Mouse (Mus musculus) hindbrain, embryonic 10.5 days (tissue): Measurements from ENCODE around the gene Synrg. TPM values are rescaled to one million over a fixed set of nuclear protein-coding genes. Genes with fewer than 3 reads are reported as not detected.

Experiments
- DNase-seq: peaks from one replicate; pipeline ENCODE4 v3.0.0-alpha.2; 2017; ENCODE audit warnings: low spot score
- H3K27ac ChIP-seq: fragments of 300-500 bp; sonication (generic); 2 replicates; pipeline ENCODE4 v1.5.1; 2016; ENCODE audit warnings: mild to moderate bottlenecking, moderate library complexity
- H3K27me3 ChIP-seq: fragments of 300-500 bp; sonication (generic); 2 replicates; pipeline ENCODE4 v1.6.1; 2016; ENCODE audit warnings: mild to moderate bottlenecking; ENCODE audit not compliant: poor library complexity, insufficient read depth, severe bottlenecking
- H3K36me3 ChIP-seq: fragments of 300-500 bp; sonication (generic); 2 replicates; pipeline ENCODE4 v1.6.1; 2016; ENCODE audit warnings: mild to moderate bottlenecking, moderate library complexity
- H3K4me1 ChIP-seq: fragments of 300-500 bp; sonication (generic); replicated peaks from 2 replicates; pipeline ENCODE4 v1.6.1; 2016; ENCODE audit warnings: mild to moderate bottlenecking
- H3K4me3 ChIP-seq: fragments of 300-500 bp; sonication (generic); 2 replicates; pipeline ENCODE4 v1.5.1; 2016; ENCODE audit warnings: mild to moderate bottlenecking, moderate library complexity
- H3K9me3 ChIP-seq: fragments of 300-500 bp; sonication (generic); 2 replicates; pipeline ENCODE4 v1.6.1; 2016; ENCODE audit warnings: mild to moderate bottlenecking, moderate library complexity
- WGBS: fragments of 180-500 bp; shearing (Covaris S2); methylation state at CpG from one replicate; pipeline ENCODE4 v1.1.7; 2016; 5-methylcytosine and 5-hydroxymethylcytosine counted together
- polyA plus RNA-seq: library from polyadenylated mRNA; unstranded; fragments of >200 nt; fragmentation: Nextera tagmentation; extraction: Ambion mirVana; gene quantifications from 2 replicates; pipeline ENCODE4 v1.2.1, GENCODE M21; 2016

The Synrg gene
- polyA plus RNA-seq: 11.3 and 15.9 TPM in 2 replicates

DNA sequence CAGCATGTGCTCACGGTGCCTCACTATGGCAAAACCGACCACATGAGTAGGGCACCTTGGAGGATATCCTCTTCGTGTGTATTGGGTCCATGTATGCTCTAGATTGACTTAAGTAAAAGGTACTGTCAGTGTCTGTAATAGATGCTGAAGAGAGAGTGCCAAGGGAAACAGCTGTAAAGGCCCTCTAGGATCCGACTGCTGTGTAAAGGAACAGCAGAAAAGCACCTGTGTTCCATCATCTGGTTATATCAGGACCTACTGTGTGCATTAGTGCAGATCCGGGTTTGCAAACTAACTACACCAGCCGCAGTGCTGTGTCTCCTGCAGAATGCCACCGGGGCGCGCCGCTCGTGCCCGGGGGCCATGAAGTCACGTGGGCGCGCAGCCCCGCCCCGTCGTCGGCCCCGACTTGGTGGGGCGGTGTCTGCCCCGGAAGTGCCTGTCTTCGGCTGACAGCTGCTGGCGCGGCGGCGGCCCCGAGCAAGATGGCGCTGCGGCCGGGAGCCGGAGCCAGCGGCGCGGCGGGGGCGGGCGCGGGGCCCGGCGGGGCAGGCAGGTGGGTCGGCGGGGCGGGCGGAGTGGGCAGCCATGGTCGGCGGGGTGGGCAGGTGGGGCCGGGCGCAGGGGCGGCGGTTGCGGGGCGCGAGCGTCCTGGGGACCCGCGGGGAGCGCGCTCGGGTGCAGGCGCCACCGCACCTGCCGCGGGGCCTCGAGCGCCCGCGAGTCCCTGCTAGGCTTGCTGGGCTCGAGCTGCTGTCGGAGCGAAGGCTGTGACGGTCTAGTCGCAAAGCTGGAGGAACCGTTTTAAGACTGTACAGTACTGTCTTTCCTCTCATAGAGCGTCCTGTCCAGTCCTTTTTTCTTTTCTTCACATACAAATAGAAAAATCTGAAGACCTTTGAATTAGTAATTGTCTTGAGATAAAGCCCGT is at the start of gene Synrg:
Gene Synrg, plus strand, starts transcription at position 438 of the 931 bp plus-strand sequence.
- Histone ChIP-seq H3K27ac (peak within 1 kb of the TSS; percentile 95), H3K4me1 (peaks cover 25% of the 10 kb centered on the region), H3K4me3 (peak within 1 kb of the TSS; percentile 76), H3K27me3 (no peaks in the 10 kb centered on the region), H3K36me3 (peaks cover 43% of the 10 kb centered on the region), H3K9me3 (no peaks in the 10 kb centered on the region)
- WGBS: 2% methylated on average over 72 of the region's 76 CpGs
- peak; percentile 89 for DNase-seq

DNA sequence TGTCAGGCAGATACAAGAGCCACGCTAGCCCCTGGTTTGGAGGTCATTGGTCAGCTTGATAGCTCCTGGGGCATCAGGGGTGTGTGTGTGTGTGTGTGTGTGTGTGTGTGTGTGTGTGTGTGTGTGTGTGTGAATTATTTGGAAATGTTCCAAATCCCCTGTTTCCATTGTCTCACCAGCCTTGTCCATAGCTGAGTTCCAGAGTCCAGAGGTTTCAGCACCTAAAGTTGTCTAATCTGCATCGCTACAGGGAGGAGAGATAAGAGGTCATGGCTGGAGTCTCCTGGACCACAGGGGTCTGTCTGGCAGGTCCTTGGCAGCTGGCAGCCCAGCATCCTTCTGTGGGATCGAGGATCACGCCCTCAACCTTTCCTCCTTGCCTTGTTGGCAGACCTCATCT is 49.7 kb upstream of the Synrg start:
- 79% methylated on average over 4 of the region's 4 CpGs for WGBS
- H3K9me3 ChIP-seq: no peaks in the 10 kb centered on the region
- H3K36me3 ChIP-seq: no peaks in the 10 kb centered on the region

DNA sequence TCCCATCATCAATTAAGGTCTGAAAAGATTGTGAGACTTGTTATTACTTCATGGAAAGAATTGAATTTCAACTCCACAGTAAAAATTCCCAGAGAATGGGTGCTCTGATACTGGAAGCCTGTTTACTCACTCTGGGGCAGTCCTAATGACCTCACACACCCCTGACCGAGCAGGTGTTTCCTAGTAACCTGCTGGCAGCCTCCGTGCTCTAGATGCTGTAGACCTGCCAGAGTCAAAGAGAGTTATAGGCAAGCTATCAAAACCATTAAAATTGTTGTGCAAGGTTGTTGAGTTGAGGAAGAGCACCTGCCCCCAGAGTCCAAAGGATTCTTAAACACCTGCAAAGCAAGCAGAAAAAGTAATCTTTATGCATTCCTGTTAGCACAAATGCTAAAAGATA is 41.6 kb upstream of the Synrg start:
- DNase-seq: no peak
- Histone ChIP-seq H3K27me3 (peaks cover 12% of the 10 kb centered on the region; the same call in 1 of the 2 replicates), H3K27ac (no peak overlapping the region), H3K4me1 (peaks cover 6% of the 10 kb centered on the region), H3K9me3 (no peaks in the 10 kb centered on the region), H3K4me3 (no peak overlapping the region), H3K36me3 (no peaks in the 10 kb centered on the region)
- 70% methylated on average over 2 of the region's 2 CpGs for WGBS

More for the DNA sequence above, 49.7 kb upstream of the Synrg start:
- H3K27ac ChIP-seq: no peak overlapping the region
- no peaks in the 10 kb centered on the region for H3K27me3 ChIP-seq
- no peak overlapping the region for H3K4me3 ChIP-seq
- no peak for DNase-seq
- H3K4me1 ChIP-seq: no peaks in the 10 kb centered on the region

DNA sequence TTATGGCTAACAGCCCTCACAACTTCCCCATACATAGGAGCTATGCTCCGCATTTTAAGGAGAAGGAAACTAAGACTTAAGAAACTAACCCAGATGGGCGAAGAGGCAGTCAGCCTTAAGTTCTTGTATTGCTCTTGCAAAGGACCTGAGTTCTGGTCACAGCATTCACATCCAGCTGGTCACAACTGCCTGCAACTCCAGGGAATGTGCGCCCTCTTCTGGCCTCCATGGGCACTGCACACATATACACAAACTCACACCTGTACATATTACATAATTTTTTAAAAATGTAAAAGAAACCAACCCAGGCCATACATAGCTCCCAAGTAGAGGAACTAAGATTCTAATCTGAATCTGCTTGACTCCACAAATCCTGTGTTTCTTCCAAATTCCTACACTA is 37.1 kb upstream of the Synrg start:
- Histone ChIP-seq H3K27me3 (peaks cover 12% of the 10 kb centered on the region; the same call in 1 of the 2 replicates), H3K36me3 (no peaks in the 10 kb centered on the region), H3K27ac (no peak overlapping the region), H3K4me1 (peaks cover 6% of the 10 kb centered on the region), H3K9me3 (no peaks in the 10 kb centered on the region), H3K4me3 (no peak overlapping the region)
- 55% methylated on average over 3 of the region's 3 CpGs for WGBS
- DNase-seq: peak; percentile 18

DNA sequence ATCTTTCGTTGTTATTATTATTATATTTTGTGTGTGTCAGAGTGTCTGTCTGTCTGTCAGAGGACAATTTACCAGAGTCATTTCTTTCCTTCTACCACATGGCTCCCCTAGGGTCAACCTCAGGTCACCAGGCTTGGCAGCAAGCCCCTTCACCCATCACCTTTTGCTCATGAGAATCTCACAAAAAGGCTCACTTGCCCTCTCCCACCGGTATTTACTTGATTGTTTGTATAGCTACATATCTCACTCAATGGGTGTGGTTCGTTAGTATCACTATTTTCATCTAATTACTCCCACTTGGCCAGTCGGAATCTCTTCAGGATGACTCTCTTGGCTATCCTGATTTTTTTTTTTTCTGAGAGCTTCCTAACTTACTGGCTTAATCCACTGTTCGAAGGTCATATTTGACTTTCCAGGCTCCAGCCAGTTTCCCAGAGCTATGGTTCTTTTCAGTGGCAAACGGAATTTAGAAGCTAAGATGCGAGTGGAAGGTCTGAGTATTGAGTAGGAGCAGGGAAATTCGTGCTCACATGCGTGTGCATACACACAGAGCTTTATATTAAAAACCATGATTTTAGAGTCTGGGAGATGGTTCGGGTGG is 31.6 kb upstream of the Synrg start:
- Histone ChIP-seq H3K4me3 (no peak overlapping the region), H3K36me3 (no peaks in the 10 kb centered on the region), H3K27me3 (0 out of 2 replicates have a peak, but pooled peaks cover 5% of the 10 kb centered on the region), H3K27ac (no peak overlapping the region), H3K9me3 (no peaks in the 10 kb centered on the region), H3K4me1 (no peaks in the 10 kb centered on the region)
- 82% methylated on average over 10 of the region's 10 CpGs for WGBS
- no peak for DNase-seq

GRCm38 (mm10) chr11:83933376-83933775 is 30.9 kb upstream of the Synrg start:
- WGBS: 94% methylated on average over 4 of the region's 4 CpGs
- Histone ChIP-seq H3K27me3 (0 out of 2 replicates have a peak, but pooled peaks cover 5% of the 10 kb centered on the region), H3K36me3 (no peaks in the 10 kb centered on the region), H3K4me3 (no peak overlapping the region), H3K4me1 (no peaks in the 10 kb centered on the region), H3K9me3 (no peaks in the 10 kb centered on the region), H3K27ac (no peak overlapping the region)
- DNase-seq: no peak

- H3K4me3 ChIP-seq: no peak overlapping the region
- H3K27me3 ChIP-seq: peaks cover 12% of the 10 kb centered on the region; the same call in 1 of the 2 replicates
- H3K9me3 ChIP-seq: no peaks in the 10 kb centered on the region
- no peaks in the 10 kb centered on the region for H3K4me1 ChIP-seq
- no peak overlapping the region for H3K27ac ChIP-seq
- peak; percentile 79 for DNase-seq
- 33% methylated on average over 7 of the region's 7 CpGs for WGBS
- H3K36me3 ChIP-seq: no peaks in the 10 kb centered on the region
Observed at GRCm38 (mm10) chr11:83935986-83936665, 28.1 kb upstream of the Synrg start.

- no peak overlapping the region for H3K4me3 ChIP-seq
- H3K4me1 ChIP-seq: peaks cover 13% of the 10 kb centered on the region
- H3K27ac ChIP-seq: no peak overlapping the region
- H3K36me3 ChIP-seq: peaks cover 3% of the 10 kb centered on the region
- DNase-seq: no peak
- WGBS: 87% methylated on average over 8 of the region's 8 CpGs
- H3K9me3 ChIP-seq: no peaks in the 10 kb centered on the region
- peaks cover 12% of the 10 kb centered on the region; the same call in 1 of the 2 replicates for H3K27me3 ChIP-seq
Observed at GRCm38 (mm10) chr11:83938556-83938955, 25.7 kb upstream of the Synrg start.

GRCm38 (mm10) chr11:83941950-83942840 is 22.0 kb upstream of the Synrg start, which contains the start of gene Ddx52:
Gene Ddx52 (plus strand): TSS chr11:83942062.
- H3K27ac ChIP-seq: peak within 1 kb of the TSS; percentile 94
- WGBS: 2% methylated on average over 49 of the region's 49 CpGs
- peaks cover 11% of the 10 kb centered on the region; the same call in 1 of the 2 replicates for H3K27me3 ChIP-seq
- peaks cover 40% of the 10 kb centered on the region for H3K36me3 ChIP-seq
- H3K4me3 ChIP-seq: peak within 1 kb of the TSS; percentile 93
- peak; percentile 88 for DNase-seq
- no peaks in the 10 kb centered on the region for H3K9me3 ChIP-seq
- peaks cover 13% of the 10 kb centered on the region for H3K4me1 ChIP-seq

- no peak for DNase-seq
- Histone ChIP-seq H3K4me3 (no peak overlapping the region), H3K9me3 (no peaks in the 10 kb centered on the region), H3K36me3 (peaks cover 100% of the 10 kb centered on the region), H3K4me1 (no peaks in the 10 kb centered on the region), H3K27ac (no peak overlapping the region), H3K27me3 (no peaks in the 10 kb centered on the region)
- 96% methylated on average over 2 of the region's 2 CpGs for WGBS
Observed at GRCm38 (mm10) chr11:83956822-83957221, 7.4 kb upstream of the Synrg start.

- peaks cover 20% of the 10 kb centered on the region for H3K4me1 ChIP-seq
- 89% methylated on average over 3 of the region's 3 CpGs for WGBS
- H3K9me3 ChIP-seq: no peaks in the 10 kb centered on the region
- H3K4me3 ChIP-seq: no peak overlapping the region
- DNase-seq: no peak
- H3K36me3 ChIP-seq: peaks cover 62% of the 10 kb centered on the region
- no peak overlapping the region for H3K27ac ChIP-seq
- H3K27me3 ChIP-seq: no peaks in the 10 kb centered on the region
Observed at GRCm38 (mm10) chr11:83961983-83962382, 2.2 kb upstream of the Synrg start.
